Mouse (Mus musculus): ENCODE results near the gene Opn4. TPM values are rescaled to one million over a fixed set of nuclear protein-coding genes. Genes with fewer than 3 reads are reported as not detected.

The Opn4 gene
- polyA plus RNA-seq, 1 experiment from 2014 or later: not detected

DNA sequence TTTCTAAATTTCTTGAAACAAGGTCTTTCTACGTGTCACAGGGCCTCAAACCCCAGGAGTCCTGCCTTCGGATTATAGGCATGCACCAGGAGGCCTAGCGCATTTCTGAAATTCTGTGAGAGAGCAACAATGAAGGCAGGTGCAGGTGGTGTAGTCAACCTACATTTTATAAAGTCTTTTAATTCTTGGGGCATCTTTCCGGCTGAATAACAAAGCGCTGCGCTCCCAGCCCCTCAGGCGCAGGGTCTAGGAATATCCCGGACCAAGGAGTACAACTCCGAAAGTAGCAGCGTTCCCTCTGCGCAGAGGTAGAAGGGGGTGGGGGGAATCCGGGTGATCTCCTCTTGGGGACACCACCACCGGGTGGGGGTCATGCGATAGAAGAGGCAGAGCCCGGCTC, 14.6 kb upstream of the Opn4 start:
- H3K27me3 ChIP-seq (ENCODE audit: insufficient read depth, low read length): peaks cover 18% of the 10 kb centered on the region; the same call in 1 of the 2 replicates
- H3K27ac ChIP-seq (ENCODE audit: low read depth): no peak overlapping the region
- WGBS: 11% methylated on average over 15 of the region's 15 CpGs
- TF ChIP-seq CTCF (IDR thresholded peaks at IDR 0.05; ENCODE audit: low read depth): no peak
- 0 out of 2 replicates have a peak, but pooled peaks cover 4% of the 10 kb centered on the region for H3K4me1 ChIP-seq (ENCODE audit: insufficient read depth)
- H3K4me3 ChIP-seq (ENCODE audit: low read depth, low read length): peak overlapping the region; percentile 22; the same call in 1 of the 2 replicates
- H3K4me2 ChIP-seq: peak overlapping the region; percentile 53
- no peaks in the 10 kb centered on the region for H3K9me3 ChIP-seq (ENCODE audit: low read depth, low read length)
- H3K36me3 ChIP-seq (ENCODE audit: insufficient read depth): no peaks in the 10 kb centered on the region
- ATAC-seq (ENCODE audit: insufficient read depth) (no peak), DNase-seq (no peak)
- H3K9ac ChIP-seq: peak overlapping the region; percentile 32

DNA sequence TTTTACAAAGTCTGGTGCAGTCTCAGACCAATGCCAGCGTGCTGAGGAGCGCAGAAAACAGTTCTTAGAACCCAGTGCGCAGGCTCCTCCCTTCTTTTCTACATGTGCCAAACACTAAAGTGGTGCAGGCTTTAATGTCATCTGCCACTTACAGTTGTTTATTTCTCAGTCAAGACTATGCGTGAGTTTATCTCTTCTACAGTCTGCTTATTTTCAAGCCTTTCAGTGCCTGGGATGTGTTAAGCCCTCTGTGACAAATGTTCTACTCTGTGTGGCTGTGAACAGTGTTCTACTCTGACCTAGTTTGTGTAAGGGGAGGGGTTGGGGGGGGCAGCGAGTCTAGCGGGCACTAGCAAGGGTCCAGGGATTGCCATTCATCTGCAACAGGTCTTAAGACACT, 13.6 kb upstream of the Opn4 start:
- H3K27me3 ChIP-seq (ENCODE audit: insufficient read depth, low read length): peaks cover 18% of the 10 kb centered on the region; the same call in 1 of the 2 replicates
- H3K4me1 ChIP-seq (ENCODE audit: insufficient read depth): 0 out of 2 replicates have a peak, but pooled peaks cover 4% of the 10 kb centered on the region
- DNase-seq: no peak
- no peak overlapping the region for H3K9ac ChIP-seq
- H3K27ac ChIP-seq (ENCODE audit: low read depth): no peak overlapping the region
- WGBS: 37% methylated on average over 6 of the region's 6 CpGs
- H3K36me3 ChIP-seq (ENCODE audit: insufficient read depth): no peaks in the 10 kb centered on the region
- TF ChIP-seq CTCF (IDR thresholded peaks at IDR 0.05; ENCODE audit: low read depth): no peak
- no peak overlapping the region for H3K4me3 ChIP-seq (ENCODE audit: low read depth, low read length)
- no peak for ATAC-seq (ENCODE audit: insufficient read depth)
- H3K9me3 ChIP-seq (ENCODE audit: low read depth, low read length): no peaks in the 10 kb centered on the region
- H3K4me2 ChIP-seq: no peak overlapping the region

DNA sequence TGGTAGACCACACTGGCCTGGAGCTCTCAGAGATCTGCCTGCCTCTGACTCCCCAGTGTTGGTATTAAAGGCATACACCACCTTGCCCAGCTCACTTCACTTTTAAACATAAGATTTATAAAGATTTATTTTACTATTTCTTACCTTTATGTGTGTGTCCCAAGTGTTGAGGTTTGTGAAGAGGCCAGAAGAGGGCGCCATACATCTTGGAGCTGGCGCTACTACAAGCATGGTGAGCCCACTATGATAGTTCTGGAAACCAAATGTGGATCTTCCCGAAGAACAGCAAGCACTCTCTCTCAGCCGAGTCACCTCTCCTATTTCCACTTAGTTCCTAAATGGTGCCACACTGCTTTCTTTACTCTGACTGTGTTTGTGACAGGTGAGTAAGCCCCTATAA, 12.3 kb upstream of the Opn4 start:
- DNase-seq (peak; percentile 48), ATAC-seq (ENCODE audit: insufficient read depth) (no peak)
- H3K4me3 ChIP-seq (ENCODE audit: low read depth, low read length): no peak overlapping the region
- H3K36me3 ChIP-seq (ENCODE audit: insufficient read depth): no peaks in the 10 kb centered on the region
- 41% methylated on average over 4 of the region's 4 CpGs for WGBS
- H3K27ac ChIP-seq (ENCODE audit: low read depth): no peak overlapping the region
- H3K27me3 ChIP-seq (ENCODE audit: insufficient read depth, low read length): peaks cover 18% of the 10 kb centered on the region; the same call in 1 of the 2 replicates
- no peak overlapping the region for H3K9ac ChIP-seq
- no peaks in the 10 kb centered on the region for H3K9me3 ChIP-seq (ENCODE audit: low read depth, low read length)
- no peak overlapping the region for H3K4me2 ChIP-seq
- H3K4me1 ChIP-seq (ENCODE audit: insufficient read depth): 0 out of 2 replicates have a peak, but pooled peaks cover 4% of the 10 kb centered on the region
- peak; percentile 43 for TF ChIP-seq CTCF (IDR thresholded peaks at IDR 0.05; ENCODE audit: low read depth)

GRCm38 (mm10) chr14:34611591-34611990, 11.6 kb upstream of the Opn4 start:
- Histone ChIP-seq H3K27ac (ENCODE audit: low read depth) (no peak overlapping the region), H3K27me3 (ENCODE audit: insufficient read depth, low read length) (peaks cover 18% of the 10 kb centered on the region; the same call in 1 of the 2 replicates), H3K9me3 (ENCODE audit: low read depth, low read length) (no peaks in the 10 kb centered on the region), H3K4me2 (no peak overlapping the region), H3K9ac (no peak overlapping the region), H3K4me3 (ENCODE audit: low read depth, low read length) (no peak overlapping the region), H3K4me1 (ENCODE audit: insufficient read depth) (0 out of 2 replicates have a peak, but pooled peaks cover 4% of the 10 kb centered on the region), H3K36me3 (ENCODE audit: insufficient read depth) (no peaks in the 10 kb centered on the region)
- no peak for TF ChIP-seq CTCF (IDR thresholded peaks at IDR 0.05; ENCODE audit: low read depth)
- ATAC-seq (ENCODE audit: insufficient read depth): no peak
- no peak for DNase-seq
- 91% methylated on average over 4 of the region's 4 CpGs for WGBS

GRCm38 (mm10) chr14:34601910-34602309, 2.0 kb upstream of the Opn4 start:
- H3K36me3 ChIP-seq (ENCODE audit: insufficient read depth): no peaks in the 10 kb centered on the region
- no peak for DNase-seq
- no peak overlapping the region for H3K4me3 ChIP-seq (ENCODE audit: low read depth, low read length)
- H3K9ac ChIP-seq: no peak overlapping the region
- no peaks in the 10 kb centered on the region for H3K4me1 ChIP-seq (ENCODE audit: insufficient read depth)
- H3K9me3 ChIP-seq (ENCODE audit: low read depth, low read length): no peaks in the 10 kb centered on the region
- H3K27me3 ChIP-seq (ENCODE audit: insufficient read depth, low read length): no peaks in the 10 kb centered on the region
- H3K4me2 ChIP-seq: no peak overlapping the region
- H3K27ac ChIP-seq (ENCODE audit: low read depth): no peak overlapping the region
- 87% methylated on average over 7 of the region's 7 CpGs for WGBS
- TF ChIP-seq CTCF (IDR thresholded peaks at IDR 0.05; ENCODE audit: low read depth): no peak
- no peak for ATAC-seq (ENCODE audit: insufficient read depth)

GRCm38 (mm10) chr14:34595596-34596255, 4.2 kb downstream of the Opn4 start:
- ATAC-seq (ENCODE audit: insufficient read depth): no peak

DNA sequence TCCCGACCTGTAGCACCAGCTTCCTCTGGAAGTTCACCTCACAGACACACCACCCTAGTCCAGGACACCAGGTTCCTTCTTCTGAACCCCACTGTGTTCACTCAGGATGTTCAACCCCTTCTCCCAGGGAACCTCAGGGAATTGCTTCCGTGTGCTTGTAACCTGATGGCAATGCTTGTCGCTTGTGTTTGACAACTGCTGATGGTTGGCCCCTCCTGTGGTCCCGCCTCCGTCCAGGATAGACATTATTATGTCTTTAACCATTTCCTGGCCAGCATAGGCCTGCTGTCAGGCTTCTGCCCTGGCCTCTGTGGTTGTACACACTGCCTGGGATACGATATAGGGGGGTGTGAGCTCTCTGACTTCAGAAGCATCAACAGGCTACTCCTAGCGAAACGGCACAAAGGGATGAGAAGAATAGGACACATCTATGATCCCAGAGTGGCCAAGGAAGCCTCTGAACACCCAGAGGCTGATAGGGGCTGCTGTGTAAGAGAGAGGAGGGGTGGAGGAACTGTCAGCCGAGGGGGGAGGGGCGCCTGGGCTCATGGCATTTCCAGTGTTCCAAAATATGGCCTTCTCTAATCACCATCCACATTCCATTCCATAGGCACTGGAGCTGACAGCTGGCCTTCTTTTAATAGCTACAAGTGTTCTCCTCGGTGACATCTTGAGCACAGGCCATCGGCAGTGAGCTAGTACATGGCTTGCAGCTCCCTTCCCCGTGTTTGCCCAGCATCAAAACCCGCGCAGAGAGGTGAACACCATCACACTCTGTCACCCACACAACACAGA, 8.0 kb downstream of the Opn4 start:
- DNase-seq: peak; percentile 42
- H3K4me2 ChIP-seq: no peak overlapping the region
- no peaks in the 10 kb centered on the region for H3K36me3 ChIP-seq (ENCODE audit: insufficient read depth)
- ATAC-seq (ENCODE audit: insufficient read depth): 0 out of 2 replicates have a peak, but pooled peaks have one; percentile 12
- H3K4me3 ChIP-seq (ENCODE audit: low read depth, low read length): no peak overlapping the region
- 39% methylated on average over 15 of the region's 15 CpGs for WGBS
- no peak overlapping the region for H3K27ac ChIP-seq (ENCODE audit: low read depth)
- H3K9ac ChIP-seq: no peak overlapping the region
- no peaks in the 10 kb centered on the region for H3K9me3 ChIP-seq (ENCODE audit: low read depth, low read length)
- H3K27me3 ChIP-seq (ENCODE audit: insufficient read depth, low read length): no peaks in the 10 kb centered on the region
- no peaks in the 10 kb centered on the region for H3K4me1 ChIP-seq (ENCODE audit: insufficient read depth)
- no peak for TF ChIP-seq CTCF (IDR thresholded peaks at IDR 0.05; ENCODE audit: low read depth)

More at GRCm38 (mm10) chr14:34595596-34596255, 4.2 kb downstream of the Opn4 start:
- DNase-seq: no peak
- no peak overlapping the region for H3K4me3 ChIP-seq (ENCODE audit: low read depth, low read length)
- no peak overlapping the region for H3K9ac ChIP-seq
- TF ChIP-seq CTCF (IDR thresholded peaks at IDR 0.05; ENCODE audit: low read depth): peak; percentile 25
- no peak overlapping the region for H3K27ac ChIP-seq (ENCODE audit: low read depth)
- no peaks in the 10 kb centered on the region for H3K9me3 ChIP-seq (ENCODE audit: low read depth, low read length)
- no peaks in the 10 kb centered on the region for H3K36me3 ChIP-seq (ENCODE audit: insufficient read depth)
- H3K27me3 ChIP-seq (ENCODE audit: insufficient read depth, low read length): no peaks in the 10 kb centered on the region
- H3K4me1 ChIP-seq (ENCODE audit: insufficient read depth): no peaks in the 10 kb centered on the region
- H3K4me2 ChIP-seq: no peak overlapping the region
- 76% methylated on average over 17 of the region's 17 CpGs for WGBS

Data from lung, embryonic 14.5 days (tissue).